Mouse (Mus musculus): ENCODE results near the gene Fgd1.

The Fgd1 gene

GRCm38 (mm10) chrX:151045850-151046249 lies at the start of gene Fgd1:
Gene Fgd1, plus strand, starts transcription at chrX:151046150.
- no peak for DNase-seq (ENCODE audit: low spot score in 2 of 2)

- no peak for DNase-seq (ENCODE audit: low spot score in 2 of 2)
Measured at GRCm38 (mm10) chrX:150996775-150997174, 49.2 kb upstream of the Fgd1 start.

- peak; percentile 84 to 87 for DNase-seq (ENCODE audit: low spot score in 2 of 2)
Measured at GRCm38 (mm10) chrX:151016938-151017877, 28.7 kb upstream of the Fgd1 start, which contains the start of gene Gnl3l. Gene Gnl3l, minus strand, starts transcription at chrX:151017322.

- DNase-seq (ENCODE audit: low spot score in 2 of 2) = no peak
Measured at GRCm38 (mm10) chrX:151017897-151018296, 28.1 kb upstream of the Fgd1 start.

GRCm38 (mm10) chrX:151018798-151019197 lies 27.2 kb upstream of the Fgd1 start:
- DNase-seq (ENCODE audit: low spot score in 2 of 2) = no peak

GRCm38 (mm10) chrX:151031400-151031799 lies 14.6 kb upstream of the Fgd1 start:
- no peak for DNase-seq (ENCODE audit: low spot score in 2 of 2)

- no peak for DNase-seq (ENCODE audit: low spot score in 2 of 2)
Measured at GRCm38 (mm10) chrX:151041223-151041622, 4.7 kb upstream of the Fgd1 start.

GRCm38 (mm10) chrX:151046321-151046720 lies 371 bp downstream of the Fgd1 start:
- DNase-seq (ENCODE audit: low spot score in 2 of 2) = no peak

GRCm38 (mm10) chrX:151046777-151047430 lies 954 bp downstream of the Fgd1 start:
- peak; percentile 6 to 19 for DNase-seq (ENCODE audit: low spot score in 2 of 2)

GRCm38 (mm10) chrX:151047431-151048058 lies 1.6 kb downstream of the Fgd1 start:
- peak in 1 of 2 experiments; percentile 3 for DNase-seq (ENCODE audit: low spot score in 2 of 2)

GRCm38 (mm10) chrX:151049661-151050215 lies 3.8 kb downstream of the Fgd1 start:
- no peak for DNase-seq (ENCODE audit: low spot score in 2 of 2)

- DNase-seq (ENCODE audit: low spot score in 2 of 2) = no peak
Measured at GRCm38 (mm10) chrX:151050337-151050736, 4.4 kb downstream of the Fgd1 start.

- no peak for DNase-seq (ENCODE audit: low spot score in 2 of 2)
Measured at GRCm38 (mm10) chrX:151054489-151054888, 8.5 kb downstream of the Fgd1 start.

GRCm38 (mm10) chrX:151055559-151055958 lies 9.6 kb downstream of the Fgd1 start:
- no peak for DNase-seq (ENCODE audit: low spot score in 2 of 2)

GRCm38 (mm10) chrX:151059346-151059745 lies 13.4 kb downstream of the Fgd1 start:
- DNase-seq (ENCODE audit: low spot score in 2 of 2) = no peak

GRCm38 (mm10) chrX:151061615-151062299 lies 15.8 kb downstream of the Fgd1 start:
- no peak for DNase-seq (ENCODE audit: low spot score in 2 of 2)

GRCm38 (mm10) chrX:151066071-151066666 lies 20.2 kb downstream of the Fgd1 start:
- DNase-seq (ENCODE audit: low spot score in 2 of 2) = no peak

- no peak for DNase-seq (ENCODE audit: low spot score in 2 of 2)
Measured at GRCm38 (mm10) chrX:151067876-151068275, 21.9 kb downstream of the Fgd1 start.

- no peak for DNase-seq (ENCODE audit: low spot score in 2 of 2)
Measured at GRCm38 (mm10) chrX:151076007-151076406, 30.1 kb downstream of the Fgd1 start.

- no peak for DNase-seq (ENCODE audit: low spot score in 2 of 2)
Measured at GRCm38 (mm10) chrX:151076941-151077485, 31.1 kb downstream of the Fgd1 start.

GRCm38 (mm10) chrX:151085599-151085998 lies 39.6 kb downstream of the Fgd1 start:
- DNase-seq (ENCODE audit: low spot score in 2 of 2) = no peak
